Mouse (Mus musculus) kidney, embryonic 14.5 days (tissue): ENCODE measurements around the gene Dydc1. TPM values are rescaled to one million over a fixed set of nuclear protein-coding genes. Genes with fewer than 3 reads are reported as not detected.

Experiments
- ATAC-seq: fragments of 200-750 bp; cut with Nextera tagmentation; 2 replicates; pipeline ENCODE4 v1.8.0; 2017; ENCODE audit warnings: moderate number of reproducible peaks, mild to moderate bottlenecking, moderate TSS enrichment, moderate library complexity; ENCODE audit not compliant: low FRiP score, low TSS enrichment
- H3K27ac ChIP-seq: fragments of 300-500 bp; sonication (generic); 2 replicates; pipeline ENCODE4 v1.5.1; 2014; ENCODE audit warnings: low read depth, mild to moderate bottlenecking, low read length, moderate library complexity, mixed read lengths
- H3K27me3 ChIP-seq: fragments of 300-500 bp; sonication (generic); 2 replicates; pipeline ENCODE4 v1.6.1; 2014; ENCODE audit warnings: mild to moderate bottlenecking, low read length; ENCODE audit not compliant: control insufficient read depth, insufficient read depth
- H3K36me3 ChIP-seq: fragments of 300-500 bp; sonication (generic); 2 replicates; pipeline ENCODE4 v1.6.1; 2014; ENCODE audit warnings: low read length, mixed read lengths; ENCODE audit not compliant: control insufficient read depth, insufficient read depth
- H3K4me1 ChIP-seq: fragments of 300-500 bp; sonication (generic); 2 replicates; pipeline ENCODE4 v1.6.1; 2014; ENCODE audit warnings: low read length, mixed read lengths; ENCODE audit not compliant: control insufficient read depth, insufficient read depth
- H3K4me2 ChIP-seq: fragments of 300-500 bp; sonication (generic); replicated peaks from 2 replicates; pipeline ENCODE4 v1.6.1; 2014; ENCODE audit warnings: low read depth, mild to moderate bottlenecking, low read length
- H3K4me3 ChIP-seq: fragments of 300-500 bp; sonication (generic); 2 replicates; pipeline ENCODE4 v1.5.1; 2014; ENCODE audit warnings: mild to moderate bottlenecking, low read length
- H3K9ac ChIP-seq: fragments of 300-500 bp; sonication (generic); 2 replicates; pipeline ENCODE4 v1.6.1; 2014; ENCODE audit warnings: low read depth, mild to moderate bottlenecking, low read length, moderate library complexity
- H3K9me3 ChIP-seq: fragments of 300-500 bp; sonication (generic); 2 replicates; pipeline ENCODE4 v1.6.1; 2016; ENCODE audit warnings: low read length; ENCODE audit not compliant: control insufficient read depth
- WGBS: fragments of 180-500 bp; shearing (Covaris S2); extraction: QIAGEN DNeasy Blood & Tissue Kit; methylation state at CpG from one replicate; pipeline ENCODE4 v1.1.7; 2014; 5-methylcytosine and 5-hydroxymethylcytosine counted together
- polyA plus RNA-seq: library from polyadenylated mRNA; unstranded; fragments of >200 nt; fragmentation: Nextera tagmentation; extraction: Ambion mirVana; gene quantifications from 2 replicates; pipeline ENCODE4 v1.2.1, GENCODE M21; 2014

Dydc1 gene
- polyA plus RNA-seq, 1 experiment from 2014 or later, result not detected

GRCm38 (mm10) chr14:41090777-41091176 is 18.1 kb downstream of the Dydc1 start:
- H3K9me3 ChIP-seq, result no peaks in the 10 kb centered on the region
- no peaks in the 10 kb centered on the region for H3K36me3 ChIP-seq
- H3K4me2 ChIP-seq, result no peak overlapping the region
- no peak for ATAC-seq
- H3K27me3 ChIP-seq, result no peaks in the 10 kb centered on the region
- no peaks in the 10 kb centered on the region for H3K4me1 ChIP-seq
- 53% methylated on average over 8 of the region's 8 CpGs for WGBS
- H3K27ac ChIP-seq, result no peak overlapping the region
- no peak overlapping the region for H3K4me3 ChIP-seq
- no peak overlapping the region for H3K9ac ChIP-seq

- Histone ChIP-seq H3K9me3 (no peaks in the 10 kb centered on the region), H3K4me3 (no peak overlapping the region), H3K4me1 (no peaks in the 10 kb centered on the region), H3K36me3 (no peaks in the 10 kb centered on the region), H3K27me3 (no peaks in the 10 kb centered on the region), H3K27ac (no peak overlapping the region), H3K4me2 (no peak overlapping the region), H3K9ac (no peak overlapping the region)
- 67% methylated on average over 1 of the region's 1 CpGs for WGBS
- no peak for ATAC-seq
Measured at GRCm38 (mm10) chr14:41094114-41094513, 21.4 kb downstream of the Dydc1 start.

GRCm38 (mm10) chr14:41096296-41096860 is 23.7 kb downstream of the Dydc1 start:
- no peaks in the 10 kb centered on the region for H3K9me3 ChIP-seq
- H3K4me1 ChIP-seq, result no peaks in the 10 kb centered on the region
- no peak overlapping the region for H3K4me2 ChIP-seq
- no peak for ATAC-seq
- no peak overlapping the region for H3K4me3 ChIP-seq
- WGBS, result 90% methylated on average over 3 of the region's 3 CpGs
- no peak overlapping the region for H3K27ac ChIP-seq
- no peaks in the 10 kb centered on the region for H3K36me3 ChIP-seq
- no peaks in the 10 kb centered on the region for H3K27me3 ChIP-seq
- no peak overlapping the region for H3K9ac ChIP-seq

GRCm38 (mm10) chr14:41098726-41099125 is 26.0 kb downstream of the Dydc1 start:
- Histone ChIP-seq H3K9ac (no peak overlapping the region), H3K27me3 (no peaks in the 10 kb centered on the region), H3K4me1 (no peaks in the 10 kb centered on the region), H3K36me3 (no peaks in the 10 kb centered on the region), H3K9me3 (no peaks in the 10 kb centered on the region), H3K4me3 (no peak overlapping the region), H3K27ac (no peak overlapping the region), H3K4me2 (no peak overlapping the region)
- WGBS, result 89% methylated on average over 1 of the region's 1 CpGs
- no peak for ATAC-seq

GRCm38 (mm10) chr14:41100712-41101111 is 28.0 kb downstream of the Dydc1 start:
- no peak for ATAC-seq
- 85% methylated on average over 3 of the region's 3 CpGs for WGBS
- Histone ChIP-seq H3K4me1 (no peaks in the 10 kb centered on the region), H3K9ac (no peak overlapping the region), H3K9me3 (no peaks in the 10 kb centered on the region), H3K36me3 (no peaks in the 10 kb centered on the region), H3K27ac (no peak overlapping the region), H3K4me3 (no peak overlapping the region), H3K27me3 (no peaks in the 10 kb centered on the region), H3K4me2 (no peak overlapping the region)

- WGBS, result 87% methylated on average over 5 of the region's 5 CpGs
- no peak for ATAC-seq
- H3K9me3 ChIP-seq, result no peaks in the 10 kb centered on the region
- no peak overlapping the region for H3K4me2 ChIP-seq
- H3K4me3 ChIP-seq, result no peak overlapping the region
- no peaks in the 10 kb centered on the region for H3K27me3 ChIP-seq
- H3K27ac ChIP-seq, result no peak overlapping the region
- H3K36me3 ChIP-seq, result no peaks in the 10 kb centered on the region
- no peaks in the 10 kb centered on the region for H3K4me1 ChIP-seq
- H3K9ac ChIP-seq, result no peak overlapping the region
Measured at GRCm38 (mm10) chr14:41101242-41101641, 28.5 kb downstream of the Dydc1 start.

GRCm38 (mm10) chr14:41102269-41102668 is 29.6 kb downstream of the Dydc1 start:
- H3K4me1 ChIP-seq, result no peaks in the 10 kb centered on the region
- H3K9ac ChIP-seq, result no peak overlapping the region
- WGBS, result 68% methylated on average over 2 of the region's 2 CpGs
- H3K27me3 ChIP-seq, result no peaks in the 10 kb centered on the region
- ATAC-seq, result no peak
- H3K9me3 ChIP-seq, result no peaks in the 10 kb centered on the region
- H3K27ac ChIP-seq, result no peak overlapping the region
- no peaks in the 10 kb centered on the region for H3K36me3 ChIP-seq
- H3K4me2 ChIP-seq, result no peak overlapping the region
- H3K4me3 ChIP-seq, result no peak overlapping the region

GRCm38 (mm10) chr14:41104853-41105444 is 32.2 kb downstream of the Dydc1 start, which contains the start of gene Mat1a:
Mat1a (plus strand) TSS chr14:41105035.
- no peak for ATAC-seq
- H3K27me3 ChIP-seq, result no peaks in the 10 kb centered on the region
- WGBS, result 76% methylated on average over 10 of the region's 10 CpGs
- no peak within 1 kb of the TSS for H3K4me2 ChIP-seq
- H3K36me3 ChIP-seq, result no peaks in the 10 kb centered on the region
- no peaks in the 10 kb centered on the region for H3K4me1 ChIP-seq
- no peak within 1 kb of the TSS for H3K27ac ChIP-seq
- H3K9me3 ChIP-seq, result no peaks in the 10 kb centered on the region
- H3K9ac ChIP-seq, result no peak within 1 kb of the TSS
- H3K4me3 ChIP-seq, result no peak within 1 kb of the TSS

GRCm38 (mm10) chr14:41111031-41111668 is 38.4 kb downstream of the Dydc1 start:
- H3K9ac ChIP-seq, result no peak overlapping the region
- no peaks in the 10 kb centered on the region for H3K4me1 ChIP-seq
- no peaks in the 10 kb centered on the region for H3K27me3 ChIP-seq
- no peaks in the 10 kb centered on the region for H3K9me3 ChIP-seq
- no peak for ATAC-seq
- WGBS, result 89% methylated on average over 7 of the region's 7 CpGs
- H3K4me3 ChIP-seq, result no peak overlapping the region
- no peaks in the 10 kb centered on the region for H3K36me3 ChIP-seq
- no peak overlapping the region for H3K4me2 ChIP-seq
- no peak overlapping the region for H3K27ac ChIP-seq
